Mouse (Mus musculus): ENCODE data around the gene Trim14. TPM values are rescaled to one million over a fixed set of nuclear protein-coding genes. Genes with fewer than 3 reads are reported as not detected.

Gene Trim14
- polyA plus RNA-seq, 1 experiment, result 58.2 TPM

DNA sequence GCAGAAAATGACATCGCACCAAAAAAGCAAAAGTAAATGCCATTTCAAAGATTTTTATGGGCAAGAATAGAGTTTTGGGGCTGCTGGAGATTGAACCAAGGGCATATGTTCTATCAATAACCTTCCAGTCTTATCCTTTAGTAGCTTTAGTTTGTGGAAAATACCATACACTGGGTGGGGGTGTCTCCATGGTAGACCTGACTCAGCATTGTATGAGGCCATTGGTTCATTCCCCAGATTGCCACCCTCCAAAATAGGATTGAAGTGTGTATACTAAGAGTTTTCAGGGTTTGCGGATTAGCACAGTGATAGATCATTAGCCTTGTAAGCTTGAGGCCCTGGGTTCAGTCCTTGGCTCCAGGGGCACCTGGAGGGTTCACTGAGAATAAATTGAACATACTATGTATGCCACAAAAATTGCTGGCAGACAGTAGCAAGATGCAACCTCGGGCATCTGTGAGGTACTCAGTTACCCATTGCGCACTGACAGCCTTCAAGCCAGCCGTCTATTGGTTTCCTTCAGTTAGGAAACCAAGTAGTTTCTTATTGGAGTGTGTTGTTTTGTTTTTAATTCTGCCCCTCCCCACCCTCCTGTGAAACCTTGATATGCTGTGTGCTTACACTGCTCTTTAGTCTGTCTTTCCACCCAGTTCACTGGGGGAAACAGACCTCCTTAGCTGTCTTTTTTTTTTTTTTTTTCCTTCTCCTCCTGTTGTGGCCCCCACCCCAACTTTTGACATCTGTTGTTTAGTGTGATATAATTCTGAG lies 81.7 kb downstream of the Trim14 start:
- no peak overlapping the region for H3K27ac ChIP-seq (ENCODE audit: insufficient read depth, low read depth, low read length)
- H3K27me3 ChIP-seq (ENCODE audit: control insufficient read depth, insufficient read depth, low read length), result no peaks in the 10 kb centered on the region
- WGBS, result 58% methylated on average over 5 of the region's 5 CpGs
- H3K4me1 ChIP-seq (ENCODE audit: control insufficient read depth, insufficient read depth, insufficient read length, low read length), result peaks cover 14% of the 10 kb centered on the region
- no peak overlapping the region for H3K4me3 ChIP-seq (ENCODE audit: low read depth, low read length)
- no peaks in the 10 kb centered on the region for H3K36me3 ChIP-seq (ENCODE audit: control insufficient read depth, insufficient read depth, low read length)
- TF ChIP-seq POLR2A (IDR thresholded peaks at IDR 0.05; ENCODE audit: low read depth, low read length) (no peak), CTCF (IDR thresholded peaks at IDR 0.05; ENCODE audit: extremely low read depth, insufficient read length, insufficient replicate concordance, low read depth, low read length) (no peak)

DNA sequence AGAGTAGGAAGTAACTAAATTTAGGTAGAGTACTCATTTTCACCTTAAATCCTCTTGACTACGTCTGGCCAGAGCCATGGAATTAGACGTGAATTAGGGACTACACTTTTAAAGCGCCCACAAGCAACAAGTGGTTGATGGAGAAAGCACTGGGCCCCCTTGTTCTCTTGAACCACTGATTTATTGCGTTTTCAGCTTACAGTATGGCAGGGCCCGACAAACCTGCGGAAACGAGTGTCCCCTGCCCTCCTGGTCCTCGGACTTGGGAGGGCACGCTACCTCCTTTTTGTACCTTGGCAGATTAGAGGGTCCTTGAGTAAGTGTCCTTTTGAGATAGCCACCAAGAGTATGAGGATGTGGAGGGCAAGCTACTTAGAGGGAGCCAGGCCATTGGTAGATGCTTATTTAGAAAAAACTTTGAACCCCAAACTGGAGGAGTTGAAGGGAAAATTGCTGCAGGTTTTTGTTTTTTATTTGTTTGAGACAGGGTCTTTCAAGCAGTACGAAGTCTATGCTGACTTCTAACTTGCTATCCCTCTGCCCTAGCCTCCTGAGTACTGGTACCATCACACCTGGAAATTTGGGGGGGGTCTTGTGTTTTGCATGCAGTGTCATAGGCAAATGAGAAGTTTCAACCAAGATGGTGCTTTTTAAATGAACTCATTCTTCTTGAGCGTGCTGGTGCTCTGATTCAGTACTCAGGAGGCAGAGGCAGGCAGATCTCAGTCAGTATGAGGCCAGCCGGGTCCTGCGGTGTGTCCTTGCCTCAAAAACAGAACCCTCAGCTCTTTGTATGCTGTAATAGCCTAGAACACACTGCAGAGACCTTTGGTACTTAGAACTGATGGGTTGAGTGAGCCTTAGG lies 82.9 kb downstream of the Trim14 start:
- Histone ChIP-seq H3K27ac (ENCODE audit: insufficient read depth, low read depth, low read length) (0 out of 2 replicates have a peak overlapping the region, but pooled peaks have one; percentile 86), H3K4me3 (ENCODE audit: low read depth, low read length) (peak overlapping the region; percentile 46), H3K36me3 (ENCODE audit: control insufficient read depth, insufficient read depth, low read length) (no peaks in the 10 kb centered on the region), H3K27me3 (ENCODE audit: control insufficient read depth, insufficient read depth, low read length) (no peaks in the 10 kb centered on the region), H3K4me1 (ENCODE audit: control insufficient read depth, insufficient read depth, insufficient read length, low read length) (peaks cover 13% of the 10 kb centered on the region)
- no peak for TF ChIP-seq CTCF (IDR thresholded peaks at IDR 0.05; ENCODE audit: extremely low read depth, insufficient read length, insufficient replicate concordance, low read depth, low read length)
- TF ChIP-seq POLR2A (IDR thresholded peaks at IDR 0.05; ENCODE audit: low read depth, low read length), result no peak
- WGBS, result 35% methylated on average over 13 of the region's 13 CpGs

DNA sequence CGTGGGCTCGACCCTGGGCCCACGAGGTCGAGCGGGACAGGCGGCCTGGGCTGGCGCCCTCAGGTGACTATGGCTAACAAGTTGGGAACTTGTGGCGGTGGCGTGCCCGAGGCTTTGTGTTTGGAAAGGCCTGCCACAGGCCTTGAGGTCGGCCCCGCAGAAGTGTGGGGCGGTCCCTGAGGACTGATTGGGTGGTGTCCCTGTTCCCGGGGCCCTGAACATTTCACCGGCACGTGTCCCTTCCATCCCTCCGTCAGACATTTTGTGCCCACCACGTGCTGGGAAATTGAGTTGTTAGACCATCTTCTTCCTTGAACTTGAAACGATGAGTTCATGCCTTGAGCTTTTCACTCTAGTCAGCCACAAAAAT lies 83.5 kb downstream of the Trim14 start:
- Histone ChIP-seq H3K27ac (ENCODE audit: insufficient read depth, low read depth, low read length) (peak overlapping the region; percentile 86), H3K4me3 (ENCODE audit: low read depth, low read length) (peak overlapping the region; percentile 99), H3K4me1 (ENCODE audit: control insufficient read depth, insufficient read depth, insufficient read length, low read length) (peaks cover 12% of the 10 kb centered on the region), H3K36me3 (ENCODE audit: control insufficient read depth, insufficient read depth, low read length) (no peaks in the 10 kb centered on the region), H3K27me3 (ENCODE audit: control insufficient read depth, insufficient read depth, low read length) (no peaks in the 10 kb centered on the region)
- WGBS, result under 1% methylated on average over 19 of the region's 19 CpGs
- TF ChIP-seq CTCF (IDR thresholded peaks at IDR 0.05; ENCODE audit: extremely low read depth, insufficient read length, insufficient replicate concordance, low read depth, low read length) (no peak), POLR2A (IDR thresholded peaks at IDR 0.05; ENCODE audit: low read depth, low read length) (no peak)

DNA sequence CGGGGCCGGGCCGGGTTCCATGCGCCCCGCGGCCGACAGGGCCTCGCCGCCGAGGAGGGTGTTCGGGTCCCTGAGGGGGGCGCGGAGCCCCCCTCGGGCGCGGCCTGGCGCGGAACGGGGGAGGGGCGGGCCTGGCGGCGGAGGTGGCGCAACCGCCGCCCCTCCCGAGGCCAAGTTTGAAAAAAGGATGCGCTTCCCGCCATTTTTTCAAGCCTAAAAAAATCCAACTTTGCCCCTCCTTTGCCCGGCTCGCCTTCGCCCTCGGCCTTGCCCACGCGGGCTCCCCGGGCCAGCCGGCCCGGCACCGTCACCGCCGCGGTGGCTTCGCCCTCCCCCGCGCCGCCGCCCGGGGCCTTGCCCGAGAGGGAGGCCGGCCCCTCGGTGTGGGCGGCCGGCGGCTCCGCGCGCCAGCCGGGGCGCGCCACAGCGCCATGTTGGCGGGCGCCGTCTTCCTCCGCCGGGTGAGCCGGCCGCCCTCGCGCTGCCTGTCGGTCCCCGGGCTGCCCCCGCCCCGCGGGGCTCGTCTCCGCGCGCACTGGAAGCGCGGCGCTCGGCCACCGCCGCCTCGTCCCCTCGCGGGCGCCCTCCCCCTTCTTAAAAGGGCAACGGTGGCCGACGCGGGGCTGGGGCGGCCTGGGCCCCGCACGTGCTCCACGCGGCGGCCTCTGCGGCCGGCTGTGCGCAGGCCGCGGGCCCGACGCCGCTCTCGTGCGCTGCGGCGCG lies 84.0 kb downstream of the Trim14 start:
- TF ChIP-seq CTCF (IDR thresholded peaks at IDR 0.05; ENCODE audit: extremely low read depth, insufficient read length, insufficient replicate concordance, low read depth, low read length), result no peak
- no peak; the same call in 1 of the 2 replicates for TF ChIP-seq POLR2A (IDR thresholded peaks at IDR 0.05; ENCODE audit: low read depth, low read length)
- Histone ChIP-seq H3K27ac (ENCODE audit: insufficient read depth, low read depth, low read length) (peak overlapping the region; percentile 86), H3K4me1 (ENCODE audit: control insufficient read depth, insufficient read depth, insufficient read length, low read length) (peaks cover 12% of the 10 kb centered on the region), H3K4me3 (ENCODE audit: low read depth, low read length) (peak overlapping the region; percentile 99), H3K27me3 (ENCODE audit: control insufficient read depth, insufficient read depth, low read length) (no peaks in the 10 kb centered on the region), H3K36me3 (ENCODE audit: control insufficient read depth, insufficient read depth, low read length) (no peaks in the 10 kb centered on the region)
- WGBS, result under 1% methylated on average over 94 of the region's 111 CpGs

DNA sequence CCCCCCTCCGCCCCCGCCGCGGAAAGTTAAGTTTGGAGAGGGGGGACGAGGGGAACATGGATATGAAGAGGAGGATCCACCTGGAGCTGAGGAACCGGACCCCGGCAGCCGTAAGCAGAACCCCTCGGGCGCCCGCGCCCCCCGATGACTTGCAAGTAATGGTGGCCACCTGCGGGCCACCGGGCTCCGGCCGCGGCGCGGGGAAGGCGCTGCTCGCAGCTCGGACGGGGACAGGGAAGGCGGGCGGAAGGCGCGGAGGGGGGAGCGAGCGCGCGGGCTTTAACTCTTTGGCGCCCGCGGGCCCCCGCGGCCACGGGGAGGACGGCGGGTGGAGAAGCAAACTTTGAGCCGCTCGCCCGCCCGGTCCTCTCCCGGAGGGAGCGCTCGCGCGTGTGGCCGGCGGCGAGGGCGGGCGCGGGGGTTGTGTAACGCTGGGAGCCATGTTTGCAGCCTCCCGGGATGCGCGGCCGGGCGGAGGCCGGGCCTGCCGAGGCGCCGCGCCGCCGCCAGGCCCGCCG lies 84.6 kb downstream of the Trim14 start:
- H3K4me1 ChIP-seq (ENCODE audit: control insufficient read depth, insufficient read depth, insufficient read length, low read length), result peaks cover 12% of the 10 kb centered on the region
- H3K27ac ChIP-seq (ENCODE audit: insufficient read depth, low read depth, low read length), result peak overlapping the region; percentile 86
- no peaks in the 10 kb centered on the region for H3K27me3 ChIP-seq (ENCODE audit: control insufficient read depth, insufficient read depth, low read length)
- peak overlapping the region; percentile 99 for H3K4me3 ChIP-seq (ENCODE audit: low read depth, low read length)
- no peaks in the 10 kb centered on the region for H3K36me3 ChIP-seq (ENCODE audit: control insufficient read depth, insufficient read depth, low read length)
- 2% methylated on average over 63 of the region's 70 CpGs for WGBS
- TF ChIP-seq CTCF (IDR thresholded peaks at IDR 0.05; ENCODE audit: extremely low read depth, insufficient read length, insufficient replicate concordance, low read depth, low read length) (no peak), POLR2A (IDR thresholded peaks at IDR 0.05; ENCODE audit: low read depth, low read length) (no peak)

DNA sequence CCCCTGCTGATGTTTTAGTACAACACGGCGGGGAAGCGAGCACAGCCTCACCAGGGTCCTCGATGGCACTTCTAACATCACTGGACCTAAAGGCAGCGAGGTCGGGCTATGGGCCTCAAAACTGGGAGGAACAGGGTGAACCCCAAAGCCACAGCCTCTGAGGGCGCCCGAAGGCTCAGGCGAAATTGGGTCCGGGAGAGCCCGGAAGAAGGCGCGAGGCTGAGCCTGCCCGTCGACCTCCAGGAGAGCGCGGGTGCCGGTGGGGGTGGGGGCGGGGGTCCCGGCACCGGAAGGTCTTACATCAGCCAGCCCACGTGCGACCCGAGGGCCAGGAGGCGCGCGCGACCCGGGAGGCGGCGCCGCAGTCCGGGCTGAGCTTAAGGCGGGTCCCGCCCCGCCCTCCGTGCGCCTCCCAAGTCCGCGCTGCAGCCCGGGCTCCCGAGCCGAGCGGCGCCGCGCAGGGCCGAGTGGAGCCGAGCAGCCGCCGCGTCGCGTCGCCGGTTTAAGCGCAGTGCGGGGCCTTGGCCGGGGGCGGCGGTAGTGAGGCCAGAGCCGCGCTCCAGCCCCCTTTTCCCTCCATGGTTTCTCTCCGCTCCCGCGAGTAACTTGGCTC lies 85.3 kb downstream of the Trim14 start, which contains the start of gene Anp32b:
TSS of gene Anp32b (plus strand) at position 384 of the 613 bp plus-strand sequence.
- Histone ChIP-seq H3K4me3 (ENCODE audit: low read depth, low read length) (peak within 1 kb of the TSS; percentile 99), H3K27me3 (ENCODE audit: control insufficient read depth, insufficient read depth, low read length) (no peaks in the 10 kb centered on the region), H3K27ac (ENCODE audit: insufficient read depth, low read depth, low read length) (peak within 1 kb of the TSS; percentile 86), H3K36me3 (ENCODE audit: control insufficient read depth, insufficient read depth, low read length) (no peaks in the 10 kb centered on the region), H3K4me1 (ENCODE audit: control insufficient read depth, insufficient read depth, insufficient read length, low read length) (peaks cover 12% of the 10 kb centered on the region)
- peak; percentile 35; the same call in 1 of the 2 replicates for TF ChIP-seq CTCF (IDR thresholded peaks at IDR 0.05; ENCODE audit: extremely low read depth, insufficient read length, insufficient replicate concordance, low read depth, low read length)
- TF ChIP-seq POLR2A (IDR thresholded peaks at IDR 0.05; ENCODE audit: low read depth, low read length), result peak; percentile 35; the same call in 1 of the 2 replicates
- under 1% methylated on average over 66 of the region's 66 CpGs for WGBS
